Mouse (Mus musculus): ENCODE measurements around the gene Pcolce2. TPM values are rescaled to one million over a fixed set of nuclear protein-coding genes. Genes with fewer than 3 reads are reported as not detected.
"Not testable (repeated sequence)": the region's sequence is repeated elsewhere in the genome, so short reads cannot be mapped to it uniquely, and the experiment has no call there.

The Pcolce2 gene
- polyA plus RNA-seq, 1 experiment: 4.5 TPM

DNA sequence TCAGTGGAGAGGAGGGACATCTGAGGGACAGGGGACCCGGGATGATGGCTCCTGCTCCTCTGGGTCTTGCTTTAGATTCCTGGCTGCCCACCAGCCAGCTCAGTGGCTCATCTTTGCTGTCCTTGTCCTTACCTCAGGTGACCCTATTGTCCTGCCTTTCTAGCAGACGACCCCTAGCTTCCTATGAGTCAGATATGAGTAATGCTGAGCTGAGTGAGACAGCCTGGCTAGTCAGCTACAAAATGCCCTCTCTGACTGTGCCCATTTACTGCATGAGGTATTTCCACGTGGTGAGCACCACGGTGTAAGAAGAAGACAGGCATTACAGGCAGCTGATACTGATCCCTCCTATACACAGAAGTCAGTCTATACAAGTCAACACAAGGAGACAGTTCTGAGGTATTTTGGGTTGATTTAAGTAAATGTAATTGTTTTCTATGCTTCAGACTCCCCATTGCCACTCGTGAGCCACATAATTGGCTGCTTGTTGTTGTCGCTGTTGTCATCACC, 8.9 kb upstream of the Pcolce2 start:
- Histone ChIP-seq H3K4me1 (ENCODE audit: control insufficient read depth, insufficient read depth, low read length) (no peaks in the 10 kb centered on the region; the same call in 1 of the 2 replicates), H3K27ac (ENCODE audit: insufficient read depth, low read length) (no peak overlapping the region), H3K4me3 (replicated peaks; ENCODE audit: insufficient read depth, low read depth, low read length) (no peak overlapping the region), H3K27me3 (ENCODE audit: control insufficient read depth, insufficient read depth, low read length) (no peaks in the 10 kb centered on the region)
- DNase-seq: no peak
- WGBS: 79% methylated on average over 6 of the region's 6 CpGs
- TF ChIP-seq POLR2A (IDR thresholded peaks at IDR 0.05; ENCODE audit: borderline replicate concordance, insufficient read depth, low read length): no peak
- TF ChIP-seq CTCF (IDR thresholded peaks at IDR 0.05; ENCODE audit: borderline replicate concordance, insufficient read depth, low read depth, low read length): no peak

DNA sequence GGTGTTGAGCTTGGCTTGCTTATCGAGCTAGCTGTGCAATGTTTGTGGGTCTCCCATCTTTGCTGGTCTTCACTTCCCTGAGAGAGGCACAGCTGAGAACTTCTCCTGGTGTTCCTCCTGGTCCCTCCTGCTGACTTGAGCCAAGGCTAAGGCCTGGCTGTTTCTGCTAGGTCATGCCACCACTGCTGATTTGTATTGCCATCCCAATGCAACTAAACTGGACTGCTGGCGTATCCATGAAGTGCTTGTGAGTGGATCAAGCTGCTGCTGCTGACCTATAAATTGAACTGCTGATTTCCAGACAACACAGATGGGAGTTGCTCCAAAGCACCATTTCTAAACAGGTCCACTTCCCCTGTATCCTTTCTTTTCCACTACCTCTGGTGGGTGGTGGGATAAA, 7.8 kb upstream of the Pcolce2 start:
- H3K27ac ChIP-seq (ENCODE audit: insufficient read depth, low read length); H3K4me1 ChIP-seq (ENCODE audit: control insufficient read depth, insufficient read depth, low read length); DNase-seq; H3K4me3 ChIP-seq (replicated peaks; ENCODE audit: insufficient read depth, low read depth, low read length); H3K27me3 ChIP-seq (ENCODE audit: control insufficient read depth, insufficient read depth, low read length): not testable (repeated sequence)
- WGBS: 89% methylated on average over 2 of the region's 2 CpGs

- 91% methylated on average over 4 of the region's 4 CpGs for WGBS
- Histone ChIP-seq H3K4me1 (ENCODE audit: control insufficient read depth, insufficient read depth, low read length) (no peaks in the 10 kb centered on the region), H3K4me3 (replicated peaks; ENCODE audit: insufficient read depth, low read depth, low read length) (no peak overlapping the region), H3K27ac (ENCODE audit: insufficient read depth, low read length) (no peak overlapping the region), H3K27me3 (ENCODE audit: control insufficient read depth, insufficient read depth, low read length) (no peaks in the 10 kb centered on the region; the same call in 1 of the 2 replicates)
- TF ChIP-seq CTCF (IDR thresholded peaks at IDR 0.05; ENCODE audit: borderline replicate concordance, insufficient read depth, low read depth, low read length) (no peak), POLR2A (IDR thresholded peaks at IDR 0.05; ENCODE audit: borderline replicate concordance, insufficient read depth, low read length) (no peak)
- no peak for DNase-seq
Measured at GRCm38 (mm10) chr9:95636395-95636794, 1.0 kb upstream of the Pcolce2 start.

DNA sequence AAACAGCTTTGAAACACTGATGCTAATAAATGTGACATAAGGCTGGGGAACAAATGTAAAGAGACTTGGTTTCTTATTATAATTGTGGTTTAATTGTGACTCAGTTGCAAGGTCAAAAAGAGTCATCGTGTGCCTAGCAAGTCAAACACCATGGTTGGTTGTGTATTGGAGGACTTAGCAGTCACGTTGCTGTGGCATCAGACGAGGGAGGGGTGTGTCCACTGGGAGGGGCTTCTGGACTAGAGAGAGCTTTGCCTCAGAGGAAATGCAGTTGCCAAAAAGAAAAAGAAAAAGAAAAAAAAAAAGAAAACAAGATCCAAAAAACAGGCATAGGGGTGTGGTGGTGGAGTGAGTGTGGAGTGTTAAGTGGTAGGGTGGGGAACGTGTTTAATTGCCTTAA, 2.5 kb downstream of the Pcolce2 start:
- WGBS: 67% methylated on average over 4 of the region's 4 CpGs
- TF ChIP-seq POLR2A (IDR thresholded peaks at IDR 0.05; ENCODE audit: borderline replicate concordance, insufficient read depth, low read length) (no peak), CTCF (IDR thresholded peaks at IDR 0.05; ENCODE audit: borderline replicate concordance, insufficient read depth, low read depth, low read length) (no peak)

GRCm38 (mm10) chr9:95645926-95646325, 8.5 kb downstream of the Pcolce2 start:
- Histone ChIP-seq H3K4me3 (replicated peaks; ENCODE audit: insufficient read depth, low read depth, low read length) (no peak overlapping the region), H3K4me1 (ENCODE audit: control insufficient read depth, insufficient read depth, low read length) (no peaks in the 10 kb centered on the region), H3K27ac (ENCODE audit: insufficient read depth, low read length) (no peak overlapping the region), H3K27me3 (ENCODE audit: control insufficient read depth, insufficient read depth, low read length) (no peaks in the 10 kb centered on the region)
- TF ChIP-seq POLR2A (IDR thresholded peaks at IDR 0.05; ENCODE audit: borderline replicate concordance, insufficient read depth, low read length) (no peak), CTCF (IDR thresholded peaks at IDR 0.05; ENCODE audit: borderline replicate concordance, insufficient read depth, low read depth, low read length) (no peak)
- 94% methylated on average over 8 of the region's 8 CpGs for WGBS
- DNase-seq: no peak

More for the DNA sequence above, 2.5 kb downstream of the Pcolce2 start:
- H3K4me3 ChIP-seq (replicated peaks; ENCODE audit: insufficient read depth, low read depth, low read length): no peak overlapping the region
- no peak for DNase-seq
- no peaks in the 10 kb centered on the region for H3K4me1 ChIP-seq (ENCODE audit: control insufficient read depth, insufficient read depth, low read length)
- H3K27me3 ChIP-seq (ENCODE audit: control insufficient read depth, insufficient read depth, low read length): no peaks in the 10 kb centered on the region; the same call in 1 of the 2 replicates
- H3K27ac ChIP-seq (ENCODE audit: insufficient read depth, low read length): no peak overlapping the region

DNA sequence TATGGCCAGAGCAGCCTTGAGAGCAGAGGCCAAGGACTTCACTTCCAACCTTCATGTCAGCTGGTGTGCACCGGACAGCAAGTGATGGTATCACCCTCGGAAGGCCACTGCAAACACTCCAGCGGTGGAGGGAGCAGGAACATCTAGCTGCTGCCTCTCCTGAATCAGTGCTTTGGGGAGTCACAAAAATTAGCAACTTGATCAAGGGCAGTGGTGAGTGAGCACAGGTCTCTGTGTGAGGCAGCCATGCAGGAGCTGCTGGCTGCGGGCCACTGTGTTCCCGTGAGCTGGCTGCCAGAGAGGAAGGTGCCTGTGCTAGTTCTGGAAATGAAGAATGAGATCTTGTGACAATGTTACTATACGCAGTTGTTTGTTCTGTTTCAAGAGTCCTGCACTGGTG, 16.0 kb downstream of the Pcolce2 start:
- Histone ChIP-seq H3K4me3 (replicated peaks; ENCODE audit: insufficient read depth, low read depth, low read length) (no peak overlapping the region), H3K27ac (ENCODE audit: insufficient read depth, low read length) (no peak overlapping the region), H3K27me3 (ENCODE audit: control insufficient read depth, insufficient read depth, low read length) (no peaks in the 10 kb centered on the region), H3K4me1 (ENCODE audit: control insufficient read depth, insufficient read depth, low read length) (no peaks in the 10 kb centered on the region)
- no peak for TF ChIP-seq CTCF (IDR thresholded peaks at IDR 0.05; ENCODE audit: borderline replicate concordance, insufficient read depth, low read depth, low read length)
- no peak for TF ChIP-seq POLR2A (IDR thresholded peaks at IDR 0.05; ENCODE audit: borderline replicate concordance, insufficient read depth, low read length)
- DNase-seq: no peak
- WGBS: 71% methylated on average over 6 of the region's 6 CpGs

DNA sequence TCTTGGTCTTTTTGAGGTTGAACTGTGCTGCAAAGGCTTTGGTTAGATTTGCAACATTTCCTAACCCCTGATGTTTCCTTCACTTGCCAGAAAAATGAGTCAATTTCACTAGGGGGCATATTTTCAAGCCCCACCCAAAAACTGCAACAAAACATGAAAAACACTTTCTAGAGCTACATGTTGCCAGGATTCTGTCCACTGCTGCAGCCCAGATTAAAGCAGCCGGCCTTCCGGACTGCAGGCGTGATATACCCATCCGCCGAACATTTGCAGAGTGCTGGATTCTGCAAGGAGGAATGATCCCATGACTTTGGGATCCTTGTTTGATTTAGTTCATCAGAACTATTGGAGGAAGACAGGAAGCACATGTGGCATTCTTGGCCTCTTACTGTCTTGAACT, 17.0 kb downstream of the Pcolce2 start:
- no peaks in the 10 kb centered on the region for H3K27me3 ChIP-seq (ENCODE audit: control insufficient read depth, insufficient read depth, low read length)
- no peak for DNase-seq
- H3K27ac ChIP-seq (ENCODE audit: insufficient read depth, low read length): no peak overlapping the region
- TF ChIP-seq CTCF (IDR thresholded peaks at IDR 0.05; ENCODE audit: borderline replicate concordance, insufficient read depth, low read depth, low read length) (no peak), POLR2A (IDR thresholded peaks at IDR 0.05; ENCODE audit: borderline replicate concordance, insufficient read depth, low read length) (no peak)
- no peaks in the 10 kb centered on the region for H3K4me1 ChIP-seq (ENCODE audit: control insufficient read depth, insufficient read depth, low read length)
- 90% methylated on average over 5 of the region's 5 CpGs for WGBS
- H3K4me3 ChIP-seq (replicated peaks; ENCODE audit: insufficient read depth, low read depth, low read length): no peak overlapping the region

DNA sequence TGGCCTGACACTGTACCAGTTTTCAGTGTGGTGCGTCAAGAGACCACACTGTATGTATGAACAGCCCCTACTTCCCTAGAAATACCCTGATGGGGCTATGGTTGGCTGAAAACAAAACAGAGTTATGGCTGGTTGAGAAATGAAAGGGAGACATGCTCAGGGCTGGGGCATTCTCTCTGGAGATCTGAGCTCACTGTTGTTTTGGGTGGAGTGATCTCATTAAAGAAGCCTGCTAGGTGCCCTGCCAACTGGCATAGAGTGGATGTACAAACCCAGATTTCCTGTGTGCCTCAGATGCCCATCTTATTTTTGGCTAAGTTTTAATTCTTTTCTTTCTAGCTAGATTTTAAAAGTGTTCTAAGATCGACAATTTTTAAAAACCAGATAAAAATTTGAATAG, 20.5 kb downstream of the Pcolce2 start:
- no peak overlapping the region for H3K4me3 ChIP-seq (replicated peaks; ENCODE audit: insufficient read depth, low read depth, low read length)
- DNase-seq: no peak
- H3K27ac ChIP-seq (ENCODE audit: insufficient read depth, low read length): no peak overlapping the region
- 84% methylated on average over 2 of the region's 2 CpGs for WGBS
- no peaks in the 10 kb centered on the region for H3K4me1 ChIP-seq (ENCODE audit: control insufficient read depth, insufficient read depth, low read length)
- no peaks in the 10 kb centered on the region for H3K27me3 ChIP-seq (ENCODE audit: control insufficient read depth, insufficient read depth, low read length)
- no peak for TF ChIP-seq CTCF (IDR thresholded peaks at IDR 0.05; ENCODE audit: borderline replicate concordance, insufficient read depth, low read depth, low read length)
- no peak for TF ChIP-seq POLR2A (IDR thresholded peaks at IDR 0.05; ENCODE audit: borderline replicate concordance, insufficient read depth, low read length)
